Mouse (Mus musculus): ENCODE results near the gene Cttn. TPM values are rescaled to one million over a fixed set of nuclear protein-coding genes. Genes with fewer than 3 reads are reported as not detected.

The Cttn gene
- polyA plus RNA-seq, 2 experiments, result 31.0 to 31.5 TPM

DNA sequence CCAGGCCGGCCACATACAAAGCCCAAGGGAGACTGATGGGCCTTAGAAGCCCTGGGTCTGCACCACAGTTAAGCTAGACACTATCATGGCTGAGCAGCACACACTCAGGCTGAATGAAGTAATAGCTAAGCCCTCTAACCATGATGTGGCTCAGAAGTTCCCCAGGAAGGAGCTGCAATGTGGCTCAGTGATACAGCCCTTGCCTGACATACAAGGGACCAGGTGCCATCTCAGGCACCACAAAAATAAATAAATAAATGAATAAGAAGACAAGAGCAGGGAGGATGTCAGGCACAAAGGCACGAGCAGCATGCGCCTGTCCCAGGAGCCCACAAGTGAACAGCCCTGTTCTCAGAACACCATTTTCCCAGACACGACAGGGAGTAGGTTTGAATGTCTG lies 28.8 kb downstream of the Cttn start:
- WGBS (ENCODE audit: insufficient replicate concordance), result 65% methylated on average over 4 of the region's 4 CpGs

GRCm38 (mm10) chr7:144441466-144441865 lies 29.3 kb downstream of the Cttn start:
- ATAC-seq (ENCODE audit: insufficient read depth), result no peak
- Histone ChIP-seq H3K9ac (replicated peaks) (no peak overlapping the region), H3K9me3 (ENCODE audit: control insufficient read depth, low read length) (no peaks in the 10 kb centered on the region), H3K27me3 (ENCODE audit: control insufficient read depth, insufficient read depth, low read length) (no peaks in the 10 kb centered on the region), H3K4me1 (replicated peaks; ENCODE audit: control insufficient read depth in 2 of 2, insufficient read depth in 2 of 2, low read length in 1 of 2) (no peaks in the 10 kb centered on the region), H3K4me3 (ENCODE audit: insufficient read depth in 1 of 2, low read depth in 2 of 2, low read length in 2 of 2) (no peak overlapping the region), H3K36me3 (replicated peaks; ENCODE audit: control insufficient read depth, insufficient read depth, low read depth) (peaks cover 8% of the 10 kb centered on the region), H3K4me2 (ENCODE audit: low read depth) (no peak overlapping the region), H3K27ac (no peak overlapping the region)
- no peak for DNase-seq (ENCODE audit: low read depth in 3 of 3, low spot score in 3 of 3)
- no peak for TF ChIP-seq EP300 (IDR thresholded peaks at IDR 0.05; ENCODE audit: low read depth)
- no peak for TF ChIP-seq CTCF (IDR thresholded peaks at IDR 0.05; ENCODE audit: low read depth)
- WGBS (ENCODE audit: insufficient replicate concordance), result 73% methylated on average over 11 of the region's 11 CpGs

More for the DNA sequence above, 28.8 kb downstream of the Cttn start:
- Histone ChIP-seq H3K27ac (no peak overlapping the region), H3K4me3 (ENCODE audit: insufficient read depth in 1 of 2, low read depth in 2 of 2, low read length in 2 of 2) (no peak overlapping the region), H3K9me3 (ENCODE audit: control insufficient read depth, low read length) (no peaks in the 10 kb centered on the region), H3K27me3 (ENCODE audit: control insufficient read depth, insufficient read depth, low read length) (no peaks in the 10 kb centered on the region), H3K36me3 (replicated peaks; ENCODE audit: control insufficient read depth, insufficient read depth, low read depth) (peaks cover 8% of the 10 kb centered on the region), H3K4me1 (replicated peaks; ENCODE audit: control insufficient read depth in 2 of 2, insufficient read depth in 2 of 2, low read length in 1 of 2) (no peaks in the 10 kb centered on the region), H3K9ac (replicated peaks) (no peak overlapping the region), H3K4me2 (ENCODE audit: low read depth) (no peak overlapping the region)
- DNase-seq (ENCODE audit: low read depth in 3 of 3, low spot score in 3 of 3) (no peak), ATAC-seq (ENCODE audit: insufficient read depth) (no peak)
- TF ChIP-seq CTCF (IDR thresholded peaks at IDR 0.05; ENCODE audit: low read depth), result no peak
- no peak for TF ChIP-seq EP300 (IDR thresholded peaks at IDR 0.05; ENCODE audit: low read depth)

DNA sequence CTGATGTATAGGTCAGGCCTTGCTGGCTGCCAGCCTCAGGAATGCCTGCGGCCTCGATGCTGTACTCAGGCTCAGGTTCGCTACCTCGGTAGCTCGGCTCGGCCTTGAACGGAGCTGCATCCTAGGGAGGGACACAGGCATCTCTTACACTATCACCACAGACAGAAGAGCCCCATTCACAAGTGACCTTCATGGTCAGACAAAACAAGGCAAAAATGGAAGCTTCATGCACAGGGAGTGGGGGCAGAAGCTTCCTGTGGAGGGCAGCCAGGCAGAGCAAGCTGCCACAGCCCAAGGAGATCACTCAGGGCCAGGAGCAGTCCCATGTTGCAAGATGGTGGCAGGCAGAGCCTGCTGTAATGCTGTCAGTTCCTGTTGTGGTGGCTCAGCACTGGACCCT lies 32.0 kb downstream of the Cttn start:
- Histone ChIP-seq H3K4me3 (ENCODE audit: insufficient read depth in 1 of 2, low read depth in 2 of 2, low read length in 2 of 2) (no peak overlapping the region), H3K27me3 (ENCODE audit: control insufficient read depth, insufficient read depth, low read length) (no peaks in the 10 kb centered on the region), H3K9me3 (ENCODE audit: control insufficient read depth, low read length) (no peaks in the 10 kb centered on the region), H3K27ac (no peak overlapping the region), H3K4me1 (replicated peaks; ENCODE audit: control insufficient read depth in 2 of 2, insufficient read depth in 2 of 2, low read length in 1 of 2) (no peaks in the 10 kb centered on the region), H3K4me2 (ENCODE audit: low read depth) (no peak overlapping the region), H3K36me3 (replicated peaks; ENCODE audit: control insufficient read depth, insufficient read depth, low read depth) (peaks cover 8% of the 10 kb centered on the region), H3K9ac (replicated peaks) (no peak overlapping the region)
- no peak for TF ChIP-seq EP300 (IDR thresholded peaks at IDR 0.05; ENCODE audit: low read depth)
- ATAC-seq (ENCODE audit: insufficient read depth), result no peak
- WGBS (ENCODE audit: insufficient replicate concordance), result 93% methylated on average over 7 of the region's 7 CpGs
- DNase-seq (ENCODE audit: low read depth in 3 of 3, low spot score in 3 of 3), result no peak

- Histone ChIP-seq H3K27me3 (ENCODE audit: control insufficient read depth, insufficient read depth, low read length) (no peaks in the 10 kb centered on the region), H3K27ac (no peak overlapping the region), H3K9ac (replicated peaks) (no peak overlapping the region), H3K4me1 (replicated peaks; ENCODE audit: control insufficient read depth in 2 of 2, insufficient read depth in 2 of 2, low read length in 1 of 2) (no peaks in the 10 kb centered on the region), H3K36me3 (replicated peaks; ENCODE audit: control insufficient read depth, insufficient read depth, low read depth) (no peaks in the 10 kb centered on the region; the same call in 1 of the 2 replicates), H3K4me2 (ENCODE audit: low read depth) (no peak overlapping the region), H3K9me3 (ENCODE audit: control insufficient read depth, low read length) (no peaks in the 10 kb centered on the region), H3K4me3 (ENCODE audit: insufficient read depth in 1 of 2, low read depth in 2 of 2, low read length in 2 of 2) (no peak overlapping the region)
- 47% methylated on average over 2 of the region's 2 CpGs for WGBS (ENCODE audit: insufficient replicate concordance)
- no peak for DNase-seq (ENCODE audit: low read depth in 3 of 3, low spot score in 3 of 3)
- ATAC-seq (ENCODE audit: insufficient read depth), result no peak
- TF ChIP-seq EP300 (IDR thresholded peaks at IDR 0.05; ENCODE audit: low read depth) (no peak), CTCF (IDR thresholded peaks at IDR 0.05; ENCODE audit: low read depth) (no peak)
Observed at GRCm38 (mm10) chr7:144432920-144433319, 37.9 kb downstream of the Cttn start.

DNA sequence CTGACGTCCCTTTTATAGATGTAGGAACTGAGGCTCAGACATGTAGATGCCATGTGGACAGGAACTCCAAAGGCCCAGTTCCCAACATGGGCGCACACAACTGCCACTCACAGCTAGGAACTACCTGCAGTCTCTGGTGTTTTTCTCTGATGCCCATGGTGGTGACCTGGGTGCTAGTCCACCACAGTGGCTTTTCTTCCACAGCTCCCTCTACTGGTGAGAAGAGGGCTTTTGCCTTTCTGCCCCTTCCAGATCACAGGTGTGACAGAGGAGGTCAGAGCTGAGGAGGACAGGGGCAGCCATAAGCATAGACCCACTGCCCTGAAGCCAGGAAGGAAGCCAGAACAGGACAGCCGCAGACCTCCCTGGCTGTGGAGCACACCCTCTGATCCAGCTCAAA lies 43.3 kb downstream of the Cttn start:
- H3K4me2 ChIP-seq (ENCODE audit: low read depth), result no peak overlapping the region
- no peak overlapping the region for H3K4me3 ChIP-seq (ENCODE audit: insufficient read depth in 1 of 2, low read depth in 2 of 2, low read length in 2 of 2)
- TF ChIP-seq EP300 (IDR thresholded peaks at IDR 0.05; ENCODE audit: low read depth) (no peak), CTCF (IDR thresholded peaks at IDR 0.05; ENCODE audit: low read depth) (peak; percentile 72)
- no peaks in the 10 kb centered on the region for H3K36me3 ChIP-seq (replicated peaks; ENCODE audit: control insufficient read depth, insufficient read depth, low read depth)
- no peak for DNase-seq (ENCODE audit: low read depth in 3 of 3, low spot score in 3 of 3)
- WGBS (ENCODE audit: insufficient replicate concordance), result 58% methylated on average over 3 of the region's 3 CpGs
- H3K4me1 ChIP-seq (replicated peaks; ENCODE audit: control insufficient read depth in 2 of 2, insufficient read depth in 2 of 2, low read length in 1 of 2), result no peaks in the 10 kb centered on the region
- no peaks in the 10 kb centered on the region for H3K9me3 ChIP-seq (ENCODE audit: control insufficient read depth, low read length)
- H3K9ac ChIP-seq (replicated peaks), result no peak overlapping the region
- H3K27me3 ChIP-seq (ENCODE audit: control insufficient read depth, insufficient read depth, low read length), result no peaks in the 10 kb centered on the region
- no peak overlapping the region for H3K27ac ChIP-seq
- no peak for ATAC-seq (ENCODE audit: insufficient read depth)

Data from liver, embryonic 14.5 days (tissue).